Comparison of ENCODE assay signal across 8 mouse cellular contexts in the genomic region with DNA sequence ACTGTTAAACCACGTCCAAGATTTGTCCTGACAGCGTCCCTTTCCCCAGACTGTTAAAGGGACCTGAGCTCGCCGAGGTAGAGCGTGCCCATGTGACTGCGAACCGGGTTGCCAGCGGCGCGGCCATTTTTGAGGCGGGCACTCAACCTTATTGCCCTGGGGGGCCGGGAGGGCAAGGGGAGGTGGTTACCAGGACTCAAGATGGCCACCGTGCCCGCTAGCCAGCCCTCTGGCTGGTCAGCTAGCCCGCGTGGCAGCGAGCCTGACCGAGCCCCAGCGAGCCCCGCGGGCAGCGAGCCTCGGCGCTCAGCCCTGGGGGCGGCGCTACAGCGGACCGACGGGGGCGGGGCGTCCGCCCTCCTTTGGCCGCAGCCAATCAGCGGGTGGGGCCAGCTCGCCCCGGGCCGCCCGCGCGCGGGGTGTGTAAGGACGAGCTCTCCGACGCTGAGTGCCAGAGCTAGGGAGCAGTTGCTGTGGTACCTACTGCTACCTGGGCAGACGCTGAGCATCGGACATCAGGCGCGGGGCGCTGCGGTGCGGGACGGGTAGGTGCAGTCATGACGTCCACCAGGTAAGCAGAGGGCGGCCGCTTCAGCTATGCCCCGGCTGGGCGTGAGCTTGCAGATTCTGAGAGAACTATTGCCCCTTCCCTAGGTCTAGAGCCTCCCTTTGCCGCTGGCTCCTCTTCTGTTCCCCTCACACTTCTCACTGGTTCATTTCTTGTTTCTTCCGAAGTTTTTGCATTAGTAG. TPM values are rescaled to one million over a fixed set of nuclear protein-coding genes. Genes with fewer than 3 reads are reported as not detected.
DNase-seq lines count a peak whose midpoint lies in the region; ATAC-seq and TF ChIP-seq lines count a peak whose summit lies in the region.

No protein-coding gene starts in this region.

- no peaks in the 10 kb centered on the region for H3K36me3 ChIP-seq in hindbrain, embryonic 16.5 days (ENCODE audit: control insufficient read depth, insufficient read depth, low read length)
- H3K36me3 ChIP-seq in macrophage (ENCODE audit: inconsistent target): no peaks in the 10 kb centered on the region

- under 1% methylated on average over 54 of the region's 59 CpGs for WGBS in hindbrain, embryonic 16.5 days
- under 1% methylated on average over 54 of the region's 59 CpGs for WGBS in macrophage (ENCODE audit: missing documents)

- H3K4me3 ChIP-seq in hindbrain, embryonic 16.5 days (ENCODE audit: low read length): peak overlapping the region; percentile 76
- peak overlapping the region; percentile 80 for H3K4me3 ChIP-seq in left cerebral cortex, adult 2 months
- H3K4me3 ChIP-seq in macrophage (ENCODE audit: inconsistent target): peak overlapping the region; percentile 65

- TF ChIP-seq CTCF in left cerebral cortex, adult 2 months (IDR thresholded peaks at IDR 0.05): no peak; the same call in 1 of the 2 replicates

- H3K4me2 ChIP-seq in hindbrain, embryonic 16.5 days (ENCODE audit: low read length): peak overlapping the region; percentile 89

- DNase-seq in ZHBTc4 (ENCODE audit: low read depth, low spot score): peak; percentile 93
- peak; percentile 79 to 93 for DNase-seq in cerebellum, postnatal 4 days (ENCODE audit: low spot score in 2 of 2)
- DNase-seq in gastrocnemius, adult 18-20 months (ENCODE audit: low spot score): peak; percentile 91
- DNase-seq in left cerebral cortex, adult 2 months (ENCODE audit: extremely low spot score in 1 of 2, low spot score in 2 of 2): peak; percentile 88
- DNase-seq in retina, postnatal 7 days (ENCODE audit: low read depth, low spot score): peak; percentile 93
- peak; percentile 87 to 92 for DNase-seq in urinary bladder, adult 18-20 months (ENCODE audit: low spot score in 2 of 2)

- intact Hi-C loops in left cerebral cortex, adult 2 months (cut with DNase I): loop anchor here (2.0 kb wide), 1 partner anchor 23 kb away; a partner anchor contains a TSS

- H3K4me1 ChIP-seq in hindbrain, embryonic 16.5 days (ENCODE audit: control insufficient read depth, insufficient read depth, low read depth, low read length): peaks cover 9% of the 10 kb centered on the region

- ATAC-seq in hindbrain, embryonic 16.5 days: peak; percentile 97

- H3K27me3 ChIP-seq in hindbrain, embryonic 16.5 days (replicated peaks; ENCODE audit: control insufficient read depth, insufficient read depth, low read length): no peaks in the 10 kb centered on the region

- peak overlapping the region; percentile 83 for H3K27ac ChIP-seq in hindbrain, embryonic 16.5 days (ENCODE audit: low read depth, low read length)
- H3K27ac ChIP-seq in left cerebral cortex, adult 2 months: peak overlapping the region; percentile 90
- H3K27ac ChIP-seq in macrophage: peak overlapping the region; percentile 47

- H3K9ac ChIP-seq in hindbrain, embryonic 16.5 days (ENCODE audit: low read depth, low read length): peak overlapping the region; percentile 85

- no peaks in the 10 kb centered on the region for H3K9me3 ChIP-seq in hindbrain, embryonic 16.5 days (ENCODE audit: control insufficient read depth, low read length)

- peaks cover 36% of the 10 kb centered on the region for H3K79me2 ChIP-seq in macrophage (ENCODE audit: inconsistent target)

RNA-seq across cellular contexts. Expression of a gene that starts 23.6 kb away (rescaled TPM):
- total RNA-seq in gastrocnemius, adult 18-20 months (2021): 100 to 1,000 TPM; 106 to 111 TPM
- polyA plus RNA-seq in hindbrain, embryonic 16.5 days (2015; fragmentation: Nextera tagmentation; extraction: Ambion mirVana): 41.4 and 45.9 TPM in 2 replicates
- 10 to 100 TPM; 59.5 to 69.6 TPM for total RNA-seq in left cerebral cortex, adult 2 months (2021)
- total RNA-seq in macrophage (2018; cell fraction: chromatin; rRNA removed): 100 to 1,000 TPM in 2 of 26 experiments, 10 to 100 TPM in 24; 19.1 to 109 (median 62.2) TPM
- 10 to 100 TPM; 22.0 to 31.7 (median 26.5) TPM for total RNA-seq in macrophage (2018; cell fraction: cytosol; rRNA removed)
- 10 to 100 TPM; 20.2 to 73.5 (median 35.6) TPM for total RNA-seq in macrophage (2018; cell fraction: nucleus; rRNA removed)
- 23.1 to 54.9 TPM (median 40.6 TPM) in 3 replicates for polyA plus RNA-seq in macrophage (2018)

RNA-seq across cellular contexts. Expression of a gene that starts 23.6 kb away (rescaled TPM):
- total RNA-seq in gastrocnemius, adult 18-20 months (2021): 10 to 100 TPM; 32.3 to 34.3 TPM
- 76.1 and 76.4 TPM in 2 replicates for polyA plus RNA-seq in hindbrain, embryonic 16.5 days (2015; fragmentation: Nextera tagmentation; extraction: Ambion mirVana)
- total RNA-seq in left cerebral cortex, adult 2 months (2021): 10 to 100 TPM; 62.5 to 64.3 TPM
- 10 to 100 TPM; 21.9 to 59.5 (median 44.3) TPM for total RNA-seq in macrophage (2018; cell fraction: chromatin; rRNA removed)
- total RNA-seq in macrophage (2018; cell fraction: cytosol; rRNA removed): 10 to 100 TPM; 53.2 to 80.7 (median 62.1) TPM
- 10 to 100 TPM; 32.1 to 76.3 (median 47.7) TPM for total RNA-seq in macrophage (2018; cell fraction: nucleus; rRNA removed)
- 51.8 to 77.5 TPM (median 68.5 TPM) in 3 replicates for polyA plus RNA-seq in macrophage (2018)

Comparison
In these comparisons a context has a peak if more than half of its experiments do, and no peak if none do; other contexts are left out.
1. Peak in every context shown above with its lines: DNase-seq, ATAC-seq, H3K4me3 ChIP-seq and H3K27ac ChIP-seq.